Mouse (Mus musculus) CH12.LX (cell line): ENCODE results near the gene Kif23. TPM values are rescaled to one million over a fixed set of nuclear protein-coding genes. Genes with fewer than 3 reads are reported as not detected.

Source experiments
- DNase-seq: peaks from one replicate; pipeline ENCODE4 v3.0.0-alpha.2; 2013; ENCODE audit errors: extremely low read depth
- H3K27ac ChIP-seq: 2 replicates; pipeline ENCODE4 v1.5.1; 2012; ENCODE audit warnings: low read depth, mild to moderate bottlenecking, control low read depth, moderate library complexity; ENCODE audit not compliant: insufficient read depth
- H3K27me3 ChIP-seq: replicated peaks from 2 replicates; pipeline ENCODE3; 2012; ENCODE audit warnings: inconsistent platforms
- H3K36me3 ChIP-seq, 2 experiments: replicated peaks in 1 of 2; 2 replicates each; pipeline versions ENCODE3 to v1.6.1; 2012; ENCODE audit warnings: inconsistent platforms in 1 of 2, low read length in 1 of 2, mild to moderate bottlenecking in 1 of 2, mixed read lengths in 1 of 2, moderate library complexity in 1 of 2; ENCODE audit not compliant: control insufficient read depth in 1 of 2, insufficient read depth in 1 of 2
- H3K4me1 ChIP-seq, 2 experiments: 2 replicates each; pipeline ENCODE4 v1.6.1; 2012; ENCODE audit warnings: inconsistent platforms in 1 of 2, moderate library complexity in 1 of 2; ENCODE audit not compliant: insufficient read depth in 2 of 2, control insufficient read depth in 1 of 2
- H3K4me2 ChIP-seq: 2 replicates; pipeline ENCODE4 v1.6.1; 2012; ENCODE audit warnings: low read depth, mild to moderate bottlenecking, control low read depth; ENCODE audit not compliant: poor library complexity, insufficient read depth, severe bottlenecking
- H3K4me3 ChIP-seq, 3 experiments: fragments of 150-350 bp in 1 of 3; sonication (generic) in 1 of 3; replicated peaks in 1 of 3; 2 replicates each; pipeline versions ENCODE3 to v1.5.1; 2011 to 2012; ENCODE audit warnings: low read depth in 2 of 3, low read length in 2 of 3, mild to moderate bottlenecking in 2 of 3, moderate library complexity in 2 of 3, control low read depth in 1 of 3, improper control_type of control experiment in 1 of 3, inconsistent platforms in 1 of 3, mixed read lengths in 1 of 3; ENCODE audit not compliant: poor library complexity in 1 of 3
- H3K79me2 ChIP-seq: replicated peaks from 2 replicates; pipeline ENCODE4 v1.6.1; 2012; ENCODE audit warnings: mild to moderate bottlenecking, moderate library complexity; ENCODE audit not compliant: control insufficient read depth, poor library complexity, insufficient read depth, severe bottlenecking; ENCODE audit errors: extremely low read depth
- H3K9ac ChIP-seq: 2 replicates; pipeline ENCODE4 v1.6.1; 2012; ENCODE audit warnings: low read depth, mild to moderate bottlenecking, control low read depth, moderate library complexity; ENCODE audit not compliant: insufficient read depth
- H3K9me3 ChIP-seq: replicated peaks from 2 replicates; pipeline ENCODE3; 2012; ENCODE audit warnings: low read length, inconsistent platforms, mixed read lengths
- BHLHE40 ChIP-seq: IDR thresholded peaks from 2 replicates; pipeline ENCODE4 v1.6.1; 2011; ENCODE audit warnings: mild to moderate bottlenecking, low read depth, low read length, improper control_type of control experiment
- CTCF ChIP-seq, 2 experiments: IDR thresholded peaks in 1 of 2; conservative IDR thresholded peaks in 1 of 2; 2 replicates each; pipeline ENCODE4 v1.5.1; 2011 to 2012; ENCODE audit warnings: low read depth in 2 of 2, low read length in 2 of 2, improper control_type of control experiment in 1 of 2, inconsistent platforms in 1 of 2, mild to moderate bottlenecking in 1 of 2, moderate library complexity in 1 of 2
- ETS1 ChIP-seq: conservative IDR thresholded peaks from 2 replicates; pipeline ENCODE4 v1.6.1; 2012; ENCODE audit warnings: low read depth, mild to moderate bottlenecking, inconsistent platforms, low read length, improper control_type of control experiment, moderate library complexity
- HCFC1 ChIP-seq: IDR thresholded peaks from 2 replicates; pipeline ENCODE4 v1.6.1; 2012; ENCODE audit warnings: low read depth, mild to moderate bottlenecking, inconsistent platforms, low read length, improper control_type of control experiment
- IRF4 ChIP-seq: IDR thresholded peaks from 2 replicates; pipeline ENCODE4 v1.6.1; 2014; ENCODE audit warnings: low read depth, mild to moderate bottlenecking, inconsistent platforms, low read length, improper control_type of control experiment
- JUND ChIP-seq: conservative IDR thresholded peaks from 2 replicates; pipeline ENCODE4 v1.6.1; 2011; ENCODE audit warnings: low read depth, low read length, improper control_type of control experiment
- MAFK ChIP-seq: IDR thresholded peaks from 2 replicates; pipeline ENCODE4 v1.6.1; 2011; ENCODE audit warnings: low read length, improper control_type of control experiment; ENCODE audit not compliant: insufficient replicate concordance
- MAZ ChIP-seq: IDR thresholded peaks from 2 replicates; pipeline ENCODE4 v1.6.1; 2012; ENCODE audit warnings: low read depth, mild to moderate bottlenecking, inconsistent platforms, low read length, improper control_type of control experiment, moderate library complexity
- MEF2A ChIP-seq: IDR thresholded peaks from 2 replicates; pipeline ENCODE4 v1.6.1; 2014; ENCODE audit warnings: low read depth, mild to moderate bottlenecking, inconsistent platforms, low read length, improper control_type of control experiment, borderline replicate concordance
- MXI1 ChIP-seq: IDR thresholded peaks from 2 replicates; pipeline ENCODE4 v1.6.1; 2011; ENCODE audit warnings: mild to moderate bottlenecking, low read depth, low read length, improper control_type of control experiment
- POLR2A ChIP-seq: IDR thresholded peaks from 2 replicates; pipeline ENCODE4 v1.6.1; 2011; ENCODE audit warnings: low read depth, mild to moderate bottlenecking, improper control_type of control experiment, low read length
- POLR2AphosphoS2 ChIP-seq: IDR thresholded peaks from 2 replicates; pipeline ENCODE4 v1.6.1; 2011; ENCODE audit warnings: low read depth, low read length, improper control_type of control experiment
- RCOR1 ChIP-seq: conservative IDR thresholded peaks from 2 replicates; pipeline ENCODE4 v1.6.1; 2012; ENCODE audit warnings: low read depth, mild to moderate bottlenecking, inconsistent platforms, low read length, improper control_type of control experiment
- SIN3A ChIP-seq: IDR thresholded peaks from 2 replicates; pipeline ENCODE4 v1.6.1; 2012; ENCODE audit warnings: low read length, improper control_type of control experiment, inconsistent platforms
- SMC3 ChIP-seq: IDR thresholded peaks from 2 replicates; pipeline ENCODE4 v1.6.1; 2011; ENCODE audit warnings: low read depth, low read length, improper control_type of control experiment
- TBP ChIP-seq: conservative IDR thresholded peaks from 2 replicates; pipeline ENCODE4 v1.6.1; 2011; ENCODE audit warnings: low read depth, low read length, improper control_type of control experiment
- ZKSCAN1 ChIP-seq: IDR thresholded peaks from 2 replicates; pipeline ENCODE4 v1.6.1; 2012; ENCODE audit warnings: low read depth, inconsistent platforms, low read length, improper control_type of control experiment, borderline replicate concordance
- ZMIZ1 ChIP-seq: IDR thresholded peaks from 2 replicates; pipeline ENCODE4 v1.6.1; 2012; ENCODE audit warnings: low read depth, mild to moderate bottlenecking, inconsistent platforms, low read length, improper control_type of control experiment
- dilution Hi-C: fragments of 300-500 bp; cut with MboI; formaldehyde crosslinking; loops from 2 replicates; pipeline ENCODE4 v1.14.3; 2020; ENCODE audit warnings: low sequenced_read_pairs; ENCODE audit not compliant: extremely low pct_unique_long_range_greater_than_20kb, extremely low pct_ligation_motif_present
- in situ Hi-C: fragments of 300-500 bp; cut with MboI; formaldehyde crosslinking; loops from 3 replicates; pipeline ENCODE4 v1.14.3; 2019; ENCODE audit warnings: low sequenced_read_pairs, low pct_ligation_motif_present, low pct_unique_long_range_greater_than_20kb, mixed read lengths
- polyA plus RNA-seq: library from polyadenylated mRNA; unstranded; fragments of >175 nt; gene quantifications from 2 replicates; pipeline ENCODE4 v1.2.1, GENCODE M21; 2012; ENCODE audit warnings: low read depth; ENCODE audit not compliant: insufficient read length
- total RNA-seq, 2 experiments: library from RNA; depleted of rRNA; stranded (reverse); fragments of 300-350 nt in 1 of 2; fragments of >200 nt in 1 of 2; gene quantifications; 2 replicates each; pipeline ENCODE4 v1.2.3; 2012 to 2014

Gene Kif23
- total and polyA plus RNA-seq, 3 experiments: 50.6 to 133 (median 96.2) TPM

- Histone ChIP-seq H3K36me3 (peaks cover 70 to 93% of the 10 kb centered on the region in 2 experiments), H3K27me3 (no peaks in the 10 kb centered on the region), H3K4me2 (no peak overlapping the region), H3K27ac (no peak overlapping the region), H3K9me3 (no peaks in the 10 kb centered on the region), H3K4me3 (no peak overlapping the region), H3K4me1 (no peaks in the 10 kb centered on the region), H3K79me2 (no peaks in the 10 kb centered on the region; the same call in 1 of the 2 replicates), H3K9ac (no peak overlapping the region)
- in situ Hi-C loops: no loop called here
- TF ChIP-seq SIN3A (no peak), RCOR1 (no peak), MAFK (no peak), MXI1 (no peak)
- dilution Hi-C loops: no loop called here
- DNase-seq: no peak
Measured at GRCm38 (mm10) chr9:61932009-61932408, 14.6 kb downstream of the Kif23 start.

DNA sequence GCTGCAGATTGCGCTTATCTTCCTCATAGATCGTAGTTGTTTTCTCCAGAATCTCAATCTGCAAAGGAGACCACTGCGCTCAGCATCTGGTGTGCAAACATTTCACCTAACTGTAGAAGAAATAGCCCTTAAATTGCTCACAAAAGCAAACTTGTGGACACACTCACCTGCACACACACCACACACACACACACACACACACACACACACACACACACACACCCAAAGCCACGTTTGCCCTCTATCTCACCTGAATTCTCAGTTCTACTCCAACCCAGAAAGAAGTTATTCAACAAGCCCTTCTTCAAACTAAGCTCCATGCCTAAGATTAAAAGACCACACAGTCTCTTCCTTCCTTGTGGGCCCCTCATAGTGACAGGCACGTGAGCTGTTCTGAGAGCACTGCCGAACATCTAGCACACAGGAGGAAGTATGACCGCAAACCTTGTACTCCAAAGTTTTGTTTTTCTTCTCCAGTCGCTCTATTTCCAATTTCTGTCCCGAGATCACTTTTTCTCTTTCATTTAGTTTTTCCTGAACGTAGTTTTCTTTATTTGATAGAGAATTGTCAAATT, 21.4 kb downstream of the Kif23 start:
- peaks cover 0 to 3% of the 10 kb centered on the region in 2 experiments; a peak in 2 of 4 replicates for H3K4me1 ChIP-seq
- H3K36me3 ChIP-seq: peaks cover 68 to 95% of the 10 kb centered on the region in 2 experiments
- DNase-seq: no peak
- H3K9ac ChIP-seq: no peak overlapping the region
- no peak overlapping the region for H3K4me3 ChIP-seq
- H3K9me3 ChIP-seq: no peaks in the 10 kb centered on the region
- TF ChIP-seq ZKSCAN1: no peak
- no peak for TF ChIP-seq ZMIZ1
- TF ChIP-seq MAFK: no peak
- TF ChIP-seq IRF4: no peak
- TF ChIP-seq POLR2AphosphoS2: no peak
- TF ChIP-seq POLR2A: no peak
- no peak for TF ChIP-seq CTCF (conservative IDR thresholded peaks at IDR 0.05 in 1 of 2, IDR thresholded peaks at IDR 0.05 in 1 of 2; ENCODE audit: low read depth in 2 of 2, low read length in 2 of 2)
- TF ChIP-seq SIN3A: no peak
- in situ Hi-C loops (no loop called here), dilution Hi-C loops (no loop called here)
- H3K27ac ChIP-seq: no peak overlapping the region
- no peaks in the 10 kb centered on the region; the same call in none of the 2 replicates for H3K79me2 ChIP-seq
- no peaks in the 10 kb centered on the region for H3K27me3 ChIP-seq
- no peak overlapping the region for H3K4me2 ChIP-seq

- in situ Hi-C loops: no loop called here
Measured at GRCm38 (mm10) chr9:61920331-61920730, 26.2 kb downstream of the Kif23 start.

More at GRCm38 (mm10) chr9:61920331-61920730, 26.2 kb downstream of the Kif23 start:
- Histone ChIP-seq H3K79me2 (no peaks in the 10 kb centered on the region; the same call in 1 of the 2 replicates), H3K27me3 (no peaks in the 10 kb centered on the region), H3K4me2 (no peak overlapping the region), H3K36me3 (peaks cover 63 to 90% of the 10 kb centered on the region in 2 experiments), H3K27ac (no peak overlapping the region), H3K4me3 (no peak overlapping the region)
- dilution Hi-C loops: no loop called here
- no peak for DNase-seq
- TF ChIP-seq ETS1 (no peak), TBP (no peak), SIN3A (no peak), HCFC1 (no peak), BHLHE40 (no peak), CTCF (conservative IDR thresholded peaks at IDR 0.05 in 1 of 2, IDR thresholded peaks at IDR 0.05 in 1 of 2; ENCODE audit: low read depth in 2 of 2, low read length in 2 of 2) (no peak), MEF2A (no peak), JUND (no peak), POLR2A (no peak), MAZ (no peak), RCOR1 (no peak), SMC3 (no peak)
- TF ChIP-seq, all 38 proteins: peak for 0
- Histone ChIP-seq H3K9ac (no peak overlapping the region), H3K9me3 (no peaks in the 10 kb centered on the region), H3K4me1 (peaks cover 0 to 20% of the 10 kb centered on the region in 2 experiments; a peak in 2 of 4 replicates)
